Mouse (Mus musculus) heart, adult 2 months (tissue): ENCODE data around the gene Vmn1r71.

Experiments used
- CTCF ChIP-seq: fragments of 200-600 bp; IDR thresholded peaks from 2 replicates; pipeline ENCODE4 v1.8.1; 2022; ENCODE audit warnings: antibody characterized with exemption, mild to moderate bottlenecking, moderate library complexity
- EP300 ChIP-seq: fragments of 200-500 bp; IDR thresholded peaks from 2 replicates; pipeline ENCODE4 v1.6.1; 2011; ENCODE audit warnings: low read depth, low read length, control low read depth; ENCODE audit not compliant: insufficient read depth
- POLR2A ChIP-seq: fragments of 200-500 bp; IDR thresholded peaks from 2 replicates; pipeline ENCODE4 v1.6.1; 2011; ENCODE audit warnings: mild to moderate bottlenecking, low read depth, low read length, control low read depth; ENCODE audit not compliant: insufficient read depth

GRCm38 (mm10) chr7:10754264-10754663 is at the start of gene Vmn1r71:
- TF ChIP-seq CTCF = no peak
- TF ChIP-seq POLR2A = no peak
- no peak for TF ChIP-seq EP300
